Mouse (Mus musculus) hindbrain, embryonic 14.5 days (tissue): Measurements from ENCODE around the gene Dennd2a. TPM values are rescaled to one million over a fixed set of nuclear protein-coding genes. Genes with fewer than 3 reads are reported as not detected.
A peak's percentile ranks its signal among the peaks of the same experiment; 100 is the strongest.

Source experiments
- ATAC-seq: fragments of 200-750 bp; cut with Nextera tagmentation; 2 replicates; pipeline ENCODE4 v1.8.0; 2017; ENCODE audit warnings: moderate number of reproducible peaks, mild to moderate bottlenecking, moderate TSS enrichment, moderate library complexity; ENCODE audit not compliant: low FRiP score
- DNase-seq: peaks from one replicate; pipeline ENCODE4 v3.0.0-alpha.2; 2015; ENCODE audit warnings: low spot score
- H3K27ac ChIP-seq: fragments of 300-500 bp; sonication (generic); 2 replicates; pipeline ENCODE4 v1.5.1; 2014; ENCODE audit warnings: mild to moderate bottlenecking, moderate library complexity
- H3K27me3 ChIP-seq: fragments of 300-500 bp; sonication (generic); 2 replicates; pipeline ENCODE4 v1.6.1; 2014; ENCODE audit warnings: mild to moderate bottlenecking, low read length, mixed read lengths; ENCODE audit not compliant: control insufficient read depth, insufficient read depth
- H3K36me3 ChIP-seq: fragments of 300-500 bp; sonication (generic); replicated peaks from 2 replicates; pipeline ENCODE4 v1.6.1; 2014; ENCODE audit not compliant: control insufficient read depth, insufficient read depth
- H3K4me1 ChIP-seq: fragments of 300-500 bp; sonication (generic); replicated peaks from 2 replicates; pipeline ENCODE4 v1.6.1; 2014; ENCODE audit warnings: antibody characterized with exemption, low read length, mixed read lengths; ENCODE audit not compliant: control insufficient read depth, insufficient read depth
- H3K4me2 ChIP-seq: fragments of 300-500 bp; sonication (generic); replicated peaks from 2 replicates; pipeline ENCODE4 v1.6.1; 2014; ENCODE audit warnings: mild to moderate bottlenecking, moderate library complexity
- H3K4me3 ChIP-seq: fragments of 300-500 bp; sonication (generic); replicated peaks from 2 replicates; pipeline ENCODE4 v1.5.1; 2014; ENCODE audit warnings: mild to moderate bottlenecking, low read length
- H3K9ac ChIP-seq: fragments of 300-500 bp; sonication (generic); 2 replicates; pipeline ENCODE4 v1.6.1; 2014
- H3K9me3 ChIP-seq: fragments of 300-500 bp; sonication (generic); 2 replicates; pipeline ENCODE4 v1.6.1; 2016; ENCODE audit warnings: low read length; ENCODE audit not compliant: control insufficient read depth
- WGBS: fragments of 180-500 bp; shearing (Covaris S2); extraction: QIAGEN DNeasy Blood & Tissue Kit; methylation state at CpG from one replicate; pipeline ENCODE4 v1.1.7; 2014; 5-methylcytosine and 5-hydroxymethylcytosine counted together
- polyA plus RNA-seq: library from polyadenylated mRNA; unstranded; fragments of >200 nt; fragmentation: Nextera tagmentation; extraction: Ambion mirVana; gene quantifications from 2 replicates; pipeline ENCODE4 v1.2.1, GENCODE M21; 2014

The Dennd2a gene
- polyA plus RNA-seq, 1 experiment from 2014 or later = 19.1 TPM

DNA sequence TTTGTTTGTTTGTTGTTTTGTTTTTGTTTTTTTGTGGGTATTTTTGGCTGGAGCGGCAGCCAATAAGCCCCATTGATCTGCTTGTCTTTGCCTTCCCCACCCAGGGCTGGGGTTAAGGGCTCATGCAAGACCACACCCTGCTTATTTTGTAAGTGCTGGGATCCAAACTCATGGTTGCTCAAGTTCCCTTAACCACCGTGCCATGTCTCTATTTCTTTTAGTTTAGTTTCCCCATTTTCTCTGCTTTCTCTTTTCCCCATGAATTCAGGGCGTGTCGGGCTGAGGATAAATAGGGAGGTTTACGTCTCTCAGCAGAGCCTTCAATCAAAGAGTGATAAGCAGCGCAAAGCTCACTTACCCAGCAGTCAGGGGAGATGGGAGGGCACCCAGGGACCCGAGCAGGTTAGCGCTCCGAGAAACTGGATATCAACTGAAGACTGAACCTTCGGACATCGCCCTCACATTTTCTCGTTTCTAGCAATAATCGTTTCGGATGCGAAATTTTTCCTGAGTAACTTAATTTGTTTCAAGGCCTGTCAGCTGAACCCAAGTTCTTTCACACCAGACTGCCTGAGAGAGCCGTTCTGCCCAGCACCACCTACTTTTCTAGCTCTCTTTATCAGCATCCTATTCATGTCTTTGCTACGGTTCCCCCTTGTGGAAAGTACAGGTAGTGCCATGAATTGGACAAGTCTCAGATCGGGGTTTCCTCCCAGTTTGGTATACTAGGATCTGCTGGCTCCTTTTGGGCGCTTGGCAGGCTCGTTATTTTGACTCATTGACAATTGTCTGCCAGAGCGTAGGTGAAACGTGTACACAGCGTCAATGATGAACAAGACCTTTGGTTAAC is 4.7 kb upstream of the Dennd2a start:
- no peak overlapping the region for H3K4me3 ChIP-seq
- H3K27me3 ChIP-seq = no peaks in the 10 kb centered on the region
- ATAC-seq = peak; percentile 62; the same call in 1 of the 2 replicates
- H3K4me1 ChIP-seq = peaks cover 11% of the 10 kb centered on the region; the same call in 1 of the 2 replicates
- H3K36me3 ChIP-seq = no peaks in the 10 kb centered on the region
- no peak overlapping the region for H3K9ac ChIP-seq
- WGBS = 21% methylated on average over 23 of the region's 23 CpGs
- peak; percentile 94 for DNase-seq
- H3K4me2 ChIP-seq = peak overlapping the region; percentile 33
- no peak overlapping the region for H3K27ac ChIP-seq
- no peaks in the 10 kb centered on the region for H3K9me3 ChIP-seq

DNA sequence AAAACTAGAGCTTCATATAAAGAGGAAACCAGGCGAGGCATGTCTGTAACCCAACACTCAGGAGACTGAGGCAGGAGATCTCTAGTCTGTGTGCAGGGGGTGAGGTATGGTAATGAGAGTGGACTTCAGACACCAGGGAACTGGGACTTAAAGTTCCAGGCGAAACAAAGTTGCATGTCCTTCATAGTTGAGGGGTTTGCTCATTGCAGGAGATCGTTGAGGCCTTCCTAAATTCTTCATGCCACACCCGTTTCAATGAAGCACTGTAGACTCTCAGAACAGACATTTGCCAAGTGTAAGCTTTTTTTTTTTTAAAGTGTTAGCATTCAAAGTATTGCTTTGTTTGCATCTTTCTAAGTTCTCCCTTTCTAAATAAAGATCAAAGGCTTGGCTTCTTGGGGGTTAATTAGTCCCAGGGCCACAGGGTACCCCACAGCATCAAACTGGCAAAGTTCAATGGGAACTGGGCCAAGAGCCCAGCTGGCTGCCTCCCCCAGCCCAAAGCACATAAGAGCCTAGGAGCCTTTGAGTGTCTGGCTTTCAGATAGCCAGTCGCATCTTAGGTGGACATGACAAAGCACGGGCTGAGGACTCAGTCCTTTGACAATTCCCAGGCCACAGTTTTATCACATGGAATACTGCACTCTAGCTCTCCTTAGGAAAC is 1.7 kb upstream of the Dennd2a start:
- peak overlapping the region; percentile 17 for H3K27ac ChIP-seq
- DNase-seq (no peak), ATAC-seq (no peak)
- H3K9me3 ChIP-seq = no peaks in the 10 kb centered on the region
- H3K27me3 ChIP-seq = no peaks in the 10 kb centered on the region
- WGBS = 43% methylated on average over 6 of the region's 6 CpGs
- no peak overlapping the region for H3K9ac ChIP-seq
- H3K4me1 ChIP-seq = peaks cover 32% of the 10 kb centered on the region
- H3K4me3 ChIP-seq = no peak overlapping the region
- no peak overlapping the region for H3K4me2 ChIP-seq
- no peaks in the 10 kb centered on the region for H3K36me3 ChIP-seq

DNA sequence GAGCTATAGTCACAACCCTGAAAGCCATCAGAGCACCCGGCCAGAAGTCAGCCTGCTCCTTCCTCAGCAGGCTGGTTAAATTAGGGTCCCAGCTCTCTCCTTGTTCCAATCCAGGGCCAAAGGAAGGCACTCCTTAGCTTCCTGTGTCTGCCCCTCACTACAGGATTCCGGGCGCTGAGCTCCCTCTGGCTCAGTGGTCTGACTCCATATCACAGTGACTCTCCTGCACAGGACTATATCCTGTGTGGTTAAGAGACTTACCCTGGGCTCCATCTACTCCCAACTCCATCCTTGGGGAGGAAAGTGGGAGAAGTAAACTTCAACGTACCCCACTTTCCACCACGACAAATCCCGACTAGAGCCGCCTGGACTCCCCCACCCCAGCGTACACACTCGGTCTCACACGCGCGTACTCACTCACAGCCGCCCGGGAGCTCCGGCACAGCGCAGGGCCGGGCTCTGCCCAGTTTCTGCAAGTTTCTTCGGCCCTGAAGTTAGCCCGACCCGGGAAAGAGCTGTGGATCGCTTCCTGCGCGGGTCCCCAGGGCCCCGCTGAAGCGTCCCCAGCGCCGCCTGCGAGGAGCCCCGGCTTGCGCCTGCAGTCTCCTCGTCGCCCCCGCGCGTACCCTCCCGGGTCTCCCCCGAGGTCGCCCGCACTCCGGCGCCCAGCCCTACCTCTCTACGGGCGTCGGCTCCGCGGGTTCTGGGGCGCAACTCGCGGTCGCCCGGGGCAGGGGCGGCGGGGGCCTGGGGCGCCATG is 587 bp downstream of the Dennd2a start:
- WGBS = 0% methylated on average over 50 of the region's 54 CpGs
- Histone ChIP-seq H3K27ac (peak overlapping the region; percentile 94), H3K9me3 (no peaks in the 10 kb centered on the region), H3K27me3 (no peaks in the 10 kb centered on the region), H3K4me1 (peaks cover 38% of the 10 kb centered on the region), H3K4me2 (peak overlapping the region; percentile 75), H3K4me3 (peak overlapping the region; percentile 87), H3K36me3 (0 out of 2 replicates have a peak, but pooled peaks cover 3% of the 10 kb centered on the region), H3K9ac (peak overlapping the region; percentile 91)
- peak; percentile 48 for DNase-seq
- peak; percentile 69 for ATAC-seq

DNA sequence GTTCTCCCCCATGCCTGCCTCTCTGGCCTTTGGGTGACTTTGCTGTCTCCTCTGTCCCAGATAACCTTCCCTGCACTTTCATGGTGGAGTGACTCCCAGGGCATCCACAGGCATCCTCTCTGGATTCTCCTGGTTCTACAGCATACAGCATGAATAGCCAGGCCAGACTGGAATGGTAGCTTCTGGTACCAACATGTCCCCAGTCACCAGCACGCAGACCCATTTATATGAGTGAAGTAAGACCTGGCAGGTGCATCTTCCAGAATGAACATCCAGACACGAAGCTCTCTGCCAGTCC is 2.1 kb downstream of the Dennd2a start:
- Histone ChIP-seq H3K9ac (peak overlapping the region; percentile 91), H3K4me1 (peaks cover 39% of the 10 kb centered on the region), H3K27me3 (no peaks in the 10 kb centered on the region), H3K4me2 (peak overlapping the region; percentile 75), H3K9me3 (no peaks in the 10 kb centered on the region), H3K36me3 (0 out of 2 replicates have a peak, but pooled peaks cover 8% of the 10 kb centered on the region), H3K27ac (0 out of 2 replicates have a peak overlapping the region, but pooled peaks have one; percentile 20), H3K4me3 (peak overlapping the region; percentile 87)
- ATAC-seq = no peak
- 41% methylated on average over 2 of the region's 2 CpGs for WGBS
- DNase-seq = no peak

DNA sequence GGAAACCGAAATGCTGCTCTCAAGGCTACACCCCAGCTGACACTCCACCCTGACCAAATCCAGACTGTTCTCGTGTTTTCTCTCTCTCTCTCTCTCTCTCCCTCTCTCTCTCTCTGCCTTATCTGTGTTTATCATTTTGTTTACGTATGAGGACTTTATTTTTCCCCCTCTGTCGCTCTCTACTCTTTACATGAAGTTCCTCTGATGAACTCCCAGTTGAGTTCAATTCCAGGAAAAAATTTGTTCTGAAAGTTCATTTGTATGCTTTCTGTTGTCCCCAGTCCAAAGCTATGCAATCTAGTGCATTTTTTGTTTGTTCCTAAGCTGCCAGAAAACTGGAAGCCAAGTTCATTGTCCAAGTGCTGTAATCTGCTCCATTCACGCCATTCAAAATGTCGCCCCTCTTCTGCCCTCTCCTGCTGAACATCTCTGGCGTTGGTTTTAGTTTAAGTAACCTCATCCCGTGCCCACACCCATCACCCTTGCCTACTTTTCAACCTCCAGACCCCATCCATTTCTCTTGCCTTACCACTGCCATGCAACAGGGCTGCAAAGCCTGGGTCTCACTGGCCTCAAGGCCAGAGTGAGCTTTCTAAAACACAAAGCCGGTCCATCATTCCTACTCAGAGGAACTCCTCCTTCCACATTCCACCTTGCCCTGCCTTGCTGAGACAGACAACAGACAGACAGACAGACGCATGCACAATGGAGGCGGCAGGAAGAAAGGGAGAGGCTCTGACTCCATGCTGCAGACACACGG is 2.6 kb downstream of the Dennd2a start:
- Histone ChIP-seq H3K9me3 (no peaks in the 10 kb centered on the region), H3K9ac (peak overlapping the region; percentile 91), H3K4me3 (peak overlapping the region; percentile 87), H3K4me1 (peaks cover 39% of the 10 kb centered on the region), H3K27ac (0 out of 2 replicates have a peak overlapping the region, but pooled peaks have one; percentile 20), H3K4me2 (peak overlapping the region; percentile 75), H3K36me3 (0 out of 2 replicates have a peak, but pooled peaks cover 8% of the 10 kb centered on the region), H3K27me3 (no peaks in the 10 kb centered on the region)
- 62% methylated on average over 12 of the region's 12 CpGs for WGBS
- ATAC-seq (no peak), DNase-seq (no peak)

DNA sequence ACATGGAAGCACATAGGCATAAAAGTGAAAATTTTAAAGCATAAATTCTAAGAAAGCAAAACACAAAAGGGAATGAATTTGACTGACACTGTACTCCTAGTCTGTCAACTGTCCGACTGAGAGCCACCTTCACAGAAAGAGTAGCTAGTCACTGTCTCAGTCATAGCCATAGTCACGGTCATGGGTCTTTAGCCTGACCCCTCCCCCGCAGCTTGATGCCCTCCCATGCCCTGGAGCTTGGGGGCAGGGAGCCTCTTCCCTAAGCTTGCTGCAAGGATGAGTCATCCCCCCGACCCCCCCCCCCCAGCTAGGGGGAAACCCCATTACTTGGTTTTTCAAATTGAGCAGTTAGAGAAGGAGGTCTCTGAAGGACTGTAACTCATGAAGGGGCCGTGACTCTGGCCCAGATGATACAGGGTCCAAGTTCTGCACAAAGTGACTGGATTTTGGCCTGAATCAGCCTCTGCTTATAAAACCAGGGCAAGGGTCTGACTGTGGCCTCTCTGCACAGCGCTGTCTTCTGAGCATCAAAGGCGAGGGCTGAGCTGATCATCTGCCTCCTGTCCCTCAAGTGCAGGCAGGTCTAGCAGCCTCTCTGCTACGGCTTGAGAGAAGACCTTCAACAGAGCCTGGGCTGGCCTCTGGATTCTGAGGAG is 5.6 kb downstream of the Dennd2a start:
- H3K9me3 ChIP-seq = no peaks in the 10 kb centered on the region
- DNase-seq (no peak), ATAC-seq (no peak)
- WGBS = 60% methylated on average over 8 of the region's 8 CpGs
- H3K27ac ChIP-seq = no peak overlapping the region
- no peak overlapping the region for H3K4me2 ChIP-seq
- no peak overlapping the region for H3K4me3 ChIP-seq
- H3K9ac ChIP-seq = no peak overlapping the region
- H3K36me3 ChIP-seq = 0 out of 2 replicates have a peak, but pooled peaks cover 8% of the 10 kb centered on the region
- no peaks in the 10 kb centered on the region for H3K27me3 ChIP-seq
- H3K4me1 ChIP-seq = peaks cover 29% of the 10 kb centered on the region

DNA sequence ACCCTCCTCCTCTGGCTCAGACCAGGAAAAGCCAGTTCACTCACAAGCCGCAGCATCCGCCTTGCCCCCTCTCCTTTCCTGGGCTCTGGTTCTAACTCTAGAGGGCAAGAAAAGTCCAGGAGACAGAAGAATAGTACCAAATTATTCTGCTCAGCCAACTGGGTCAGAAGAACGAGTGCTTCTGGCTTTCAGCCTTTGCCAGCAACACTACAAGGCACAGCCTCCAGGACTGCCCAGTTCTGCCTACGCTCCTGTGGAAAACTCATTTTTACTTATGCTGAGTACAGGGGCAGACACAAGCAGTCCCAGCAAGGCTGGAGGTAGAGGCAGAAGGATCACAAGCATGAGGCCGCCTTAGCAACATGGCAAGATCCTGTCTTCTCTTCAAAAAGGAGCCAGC is 9.6 kb downstream of the Dennd2a start:
- DNase-seq (no peak), ATAC-seq (no peak)
- Histone ChIP-seq H3K27ac (0 out of 2 replicates have a peak overlapping the region, but pooled peaks have one; percentile 26), H3K27me3 (no peaks in the 10 kb centered on the region), H3K36me3 (0 out of 2 replicates have a peak, but pooled peaks cover 8% of the 10 kb centered on the region), H3K4me2 (no peak overlapping the region), H3K9ac (no peak overlapping the region), H3K4me1 (peaks cover 31% of the 10 kb centered on the region), H3K9me3 (no peaks in the 10 kb centered on the region), H3K4me3 (no peak overlapping the region)
- 84% methylated on average over 5 of the region's 5 CpGs for WGBS

DNA sequence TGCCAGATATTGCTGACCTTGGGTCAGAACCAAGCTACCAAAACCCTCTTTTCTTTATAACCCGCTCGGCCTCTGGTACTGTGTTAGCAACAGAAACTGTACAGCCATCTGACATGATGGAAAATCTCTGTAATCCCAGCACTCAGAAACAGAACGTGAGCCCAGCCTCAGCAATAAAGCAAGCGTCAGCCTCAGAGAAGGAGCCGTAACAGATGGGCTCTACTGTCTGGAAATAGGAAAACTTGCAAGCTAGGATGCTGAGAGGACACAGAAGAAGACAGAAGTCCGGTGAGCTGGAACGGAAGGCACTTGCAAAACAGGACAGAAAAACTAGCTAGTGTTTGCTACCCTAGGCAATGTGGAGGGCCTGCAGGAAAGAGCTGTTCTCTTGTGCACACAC is 12.2 kb downstream of the Dennd2a start:
- H3K4me1 ChIP-seq = peaks cover 40% of the 10 kb centered on the region
- H3K36me3 ChIP-seq = no peaks in the 10 kb centered on the region
- no peak overlapping the region for H3K4me2 ChIP-seq
- WGBS = 86% methylated on average over 7 of the region's 7 CpGs
- H3K9me3 ChIP-seq = no peaks in the 10 kb centered on the region
- no peaks in the 10 kb centered on the region for H3K27me3 ChIP-seq
- H3K4me3 ChIP-seq = no peak overlapping the region
- no peak overlapping the region for H3K27ac ChIP-seq
- no peak overlapping the region for H3K9ac ChIP-seq
- ATAC-seq (no peak), DNase-seq (no peak)
